Mouse (Mus musculus) ES-Bruce4 (cell line): ENCODE measurements around the gene Nxpe3.

Experiments used
- CTCF ChIP-seq: IDR thresholded peaks from one replicate; pipeline ENCODE4 v1.8.1; 2011; ENCODE audit warnings: low read depth, low read length
- EP300 ChIP-seq: IDR thresholded peaks from 2 replicates; pipeline ENCODE4 v1.6.1; 2011; ENCODE audit warnings: low read depth, low read length; ENCODE audit not compliant: insufficient read depth
- POLR2A ChIP-seq: IDR thresholded peaks from one replicate; pipeline ENCODE4 v1.8.1; 2011; ENCODE audit warnings: low read length; ENCODE audit not compliant: insufficient read depth

DNA sequence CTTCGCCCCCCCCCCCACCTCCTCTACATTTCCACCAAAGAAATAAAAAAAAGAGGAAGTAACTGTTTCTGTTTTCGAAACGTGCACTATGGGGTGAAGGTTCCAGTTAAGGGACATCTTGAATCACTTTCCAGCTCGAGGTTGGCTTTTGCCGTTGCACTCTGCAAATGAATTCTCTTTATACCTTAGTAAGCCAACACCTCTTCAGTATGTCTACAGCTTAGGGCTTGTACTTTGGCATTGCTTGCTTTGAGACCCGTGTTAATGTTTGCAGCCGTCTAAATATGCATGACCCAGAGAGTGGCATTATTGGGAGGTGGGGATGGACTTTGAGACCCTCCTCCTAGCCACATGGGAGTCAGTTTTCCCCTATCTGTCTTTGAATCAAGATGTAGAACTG lies 2.6 kb downstream of the Nxpe3 start:
- TF ChIP-seq CTCF (no peak), POLR2A (no peak), EP300 (no peak)
